Mouse (Mus musculus): Measurements from ENCODE around the gene Nuak1.

The Nuak1 gene

GRCm38 (mm10) chr10:84377956-84378355 is 62.4 kb downstream of the Nuak1 start:
- no peak for DNase-seq

- DNase-seq, result no peak
Observed at GRCm38 (mm10) chr10:84376346-84376745, 64.1 kb downstream of the Nuak1 start.

- DNase-seq, result no peak
Observed at GRCm38 (mm10) chr10:84374996-84375395, 65.4 kb downstream of the Nuak1 start.

- DNase-seq, result no peak
Observed at GRCm38 (mm10) chr10:84373476-84373875, 66.9 kb downstream of the Nuak1 start.

- DNase-seq, result no peak
Observed at GRCm38 (mm10) chr10:84372161-84373095, 68.0 kb downstream of the Nuak1 start.

GRCm38 (mm10) chr10:84371681-84372160 is 68.7 kb downstream of the Nuak1 start:
- no peak for DNase-seq

GRCm38 (mm10) chr10:84371230-84371629 is 69.2 kb downstream of the Nuak1 start:
- no peak for DNase-seq

GRCm38 (mm10) chr10:84369646-84370314 is 70.6 kb downstream of the Nuak1 start:
- no peak for DNase-seq

- no peak for DNase-seq
Observed at GRCm38 (mm10) chr10:84368185-84368584, 72.2 kb downstream of the Nuak1 start.

- DNase-seq, result no peak
Observed at GRCm38 (mm10) chr10:84365166-84365865, 75.1 kb downstream of the Nuak1 start.

- DNase-seq, result no peak
Observed at GRCm38 (mm10) chr10:84363833-84364232, 76.6 kb downstream of the Nuak1 start.

- no peak for DNase-seq
Observed at GRCm38 (mm10) chr10:84360953-84361352, 79.4 kb downstream of the Nuak1 start.

- no peak for DNase-seq
Observed at GRCm38 (mm10) chr10:84360391-84360790, 80.0 kb downstream of the Nuak1 start.

GRCm38 (mm10) chr10:84358738-84359120 is 81.7 kb downstream of the Nuak1 start:
- DNase-seq, result no peak

GRCm38 (mm10) chr10:84357997-84358737 is 82.2 kb downstream of the Nuak1 start:
- DNase-seq, result no peak

- DNase-seq, result no peak
Observed at GRCm38 (mm10) chr10:84357593-84357992, 82.8 kb downstream of the Nuak1 start.

- no peak for DNase-seq
Observed at GRCm38 (mm10) chr10:84354323-84354722, 86.1 kb downstream of the Nuak1 start.

- DNase-seq, result no peak
Observed at GRCm38 (mm10) chr10:84345730-84346129, 94.7 kb downstream of the Nuak1 start.

- DNase-seq, result no peak
Observed at GRCm38 (mm10) chr10:84343536-84343935, 96.9 kb downstream of the Nuak1 start.

- DNase-seq, result no peak
Observed at GRCm38 (mm10) chr10:84339456-84339855, 100.9 kb downstream of the Nuak1 start.

- no peak for DNase-seq
Observed at GRCm38 (mm10) chr10:84338752-84339151, 101.6 kb downstream of the Nuak1 start.

- no peak for DNase-seq
Observed at GRCm38 (mm10) chr10:84335441-84335840, 105.0 kb downstream of the Nuak1 start.

Measured in thymus, adult 18-20 months (tissue).